Mouse (Mus musculus) gastrocnemius, postnatal 25 days (tissue): ENCODE results near the gene Nudt13. TPM values are rescaled to one million over a fixed set of nuclear protein-coding genes. Genes with fewer than 3 reads are reported as not detected.
A peak's percentile ranks its signal among the peaks of the same experiment; 100 is the strongest.

ENCODE experiments used
- DNase-seq: peaks from one replicate; pipeline ENCODE4 v3.0.0; 2022
- total RNA-seq, 2 experiments: library from RNA; stranded (reverse); gene quantifications; 1 replicate in 1 of 2; 2 replicates in 1 of 2; pipeline ENCODE4 v1.2.3; 2021

Nudt13 gene
- total RNA-seq, 2 experiments from 2014 or later = 32.5 to 33.7 TPM

DNA sequence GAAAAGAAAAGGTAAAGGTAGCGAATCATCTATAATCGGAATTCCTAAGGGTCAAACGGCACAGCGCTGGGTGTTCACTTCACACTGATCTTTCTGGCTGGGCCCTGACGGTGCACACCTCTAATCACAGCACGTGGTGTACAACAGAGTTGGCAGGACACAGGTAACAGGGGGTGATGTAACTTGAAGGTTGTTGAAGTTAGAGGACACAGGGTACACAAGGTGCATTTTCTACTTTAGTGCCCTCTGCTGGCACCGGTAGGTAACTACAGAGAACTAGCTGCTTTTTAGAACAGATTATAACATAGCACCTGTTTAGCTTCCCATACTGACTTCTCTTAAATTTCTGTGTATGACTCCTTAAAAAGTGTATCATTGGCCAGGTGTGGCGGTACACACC is 45.7 kb downstream of the Nudt13 start:
- DNase-seq = no peak

DNA sequence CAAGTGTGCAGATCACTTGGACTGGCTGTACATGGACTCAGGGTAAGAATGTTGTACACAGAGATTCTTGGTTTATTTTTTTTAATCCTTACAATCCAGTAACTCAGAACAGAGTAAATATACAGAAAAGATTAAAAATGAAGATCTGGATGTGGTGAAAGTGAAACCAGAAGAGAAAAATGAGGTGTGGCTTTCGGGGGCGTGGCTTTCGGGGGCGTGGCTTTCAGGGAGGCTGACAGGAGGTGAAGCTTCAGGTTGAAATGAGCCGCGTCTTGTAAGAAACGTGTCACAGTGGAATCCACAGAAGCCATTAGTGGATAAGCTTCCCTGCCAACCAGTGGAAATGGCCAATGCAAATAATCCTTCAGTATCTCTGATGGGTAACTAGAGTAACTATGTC is 46.4 kb downstream of the Nudt13 start:
- DNase-seq = no peak

DNA sequence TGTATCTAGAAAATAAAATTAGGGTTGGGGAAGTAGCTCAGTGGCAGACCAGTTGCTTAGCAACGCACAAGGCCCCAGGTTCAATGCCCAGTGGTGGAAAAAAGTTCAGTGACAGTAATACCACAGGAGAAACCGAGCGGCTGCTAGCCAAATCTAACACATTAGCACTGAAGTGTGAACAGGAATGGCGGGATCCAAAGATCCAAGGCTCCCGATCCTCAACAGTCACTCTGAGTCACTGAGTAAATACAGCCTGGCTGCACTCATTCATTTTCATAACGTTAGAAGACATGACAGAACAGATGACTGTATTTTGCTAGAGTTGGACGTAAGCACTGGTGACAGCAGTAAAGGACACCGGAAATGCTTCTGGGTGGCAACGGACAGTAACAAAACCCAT is 51.4 kb downstream of the Nudt13 start:
- DNase-seq = no peak

DNA sequence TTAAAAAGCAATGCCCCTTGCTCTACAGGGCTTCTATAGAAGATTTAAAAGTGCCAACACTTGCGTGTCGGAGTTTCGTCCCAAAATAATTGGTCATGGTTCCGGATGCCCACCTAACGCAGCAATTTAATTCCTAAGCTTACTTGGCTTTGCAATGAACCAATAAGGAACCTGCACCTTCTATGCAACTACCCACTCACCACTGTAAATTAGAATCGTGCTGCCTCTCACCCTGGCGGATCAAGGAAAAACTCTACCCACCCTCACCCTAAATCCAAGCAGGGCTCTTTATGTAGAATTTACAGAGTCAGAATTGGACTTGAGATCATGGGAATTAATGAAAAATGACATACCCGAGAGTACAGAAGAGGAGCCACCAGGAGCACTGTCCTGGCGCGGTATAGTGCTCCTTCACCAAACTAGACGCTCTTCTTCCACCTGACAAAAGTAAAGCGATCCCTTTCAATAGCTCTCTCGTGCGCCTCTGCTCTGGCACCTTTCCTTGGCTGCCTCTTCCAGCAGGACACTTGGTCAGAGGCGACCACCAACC is 53.0 kb downstream of the Nudt13 start:
- DNase-seq = no peak

DNA sequence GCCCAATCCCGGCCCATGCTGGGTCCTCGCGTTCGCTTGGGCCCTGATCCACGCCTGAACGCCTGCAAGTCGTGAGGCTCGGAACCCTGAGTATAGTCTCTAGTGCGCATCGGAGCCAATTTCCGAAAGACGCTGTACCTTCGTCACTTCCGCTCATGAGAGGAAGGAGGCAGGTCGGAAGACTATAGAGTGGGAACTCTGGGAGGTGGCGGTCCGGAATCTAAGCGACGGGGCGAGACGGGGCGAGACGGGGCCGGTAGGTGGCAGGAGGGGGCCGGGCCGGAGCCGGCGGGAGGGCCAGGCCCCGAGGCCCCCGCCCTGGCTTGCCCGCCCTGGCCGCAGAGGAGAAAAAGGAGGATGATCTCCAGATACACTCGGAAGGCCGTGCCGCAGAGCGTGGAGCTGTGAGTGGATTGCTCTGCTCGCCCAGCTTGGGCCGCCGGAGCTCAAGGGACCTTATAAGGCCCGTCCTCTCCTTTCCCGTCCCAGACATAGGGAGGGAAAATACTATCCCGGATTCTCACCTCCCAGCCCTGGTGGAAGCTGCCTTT is 53.6 kb downstream of the Nudt13 start, which contains the start of the genes Ecd and Fam149b:
Gene Ecd, minus strand, starts transcription at position 131 of the 551 bp plus-strand sequence.
Gene Fam149b, plus strand, starts transcription at position 172 of the 551 bp plus-strand sequence.
- peak; percentile 91 for DNase-seq

DNA sequence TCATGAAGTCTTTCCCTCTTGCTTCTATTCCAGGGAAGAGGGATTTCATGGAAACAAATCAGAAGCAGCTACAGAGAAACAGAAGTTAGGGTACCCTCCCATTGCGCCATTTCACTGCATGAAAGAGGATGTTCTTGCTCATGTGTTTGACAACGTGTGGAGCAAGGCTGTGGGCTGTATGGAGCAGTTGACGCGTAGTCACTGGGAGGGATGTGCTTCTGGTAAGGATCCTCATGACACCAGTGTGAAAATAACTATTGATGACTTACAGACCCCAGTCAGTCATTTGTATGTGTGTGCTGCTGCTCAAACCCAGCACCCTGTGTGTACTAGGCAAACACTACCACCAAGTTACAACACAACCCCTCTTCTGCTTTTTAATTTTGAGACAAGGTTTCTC is 68.7 kb downstream of the Nudt13 start:
- DNase-seq = no peak

Other genes with a start within 250 kb of the Nudt13 start
- gene Saysd1, start 156.2 kb upstream of the Nudt13 start, total RNA-seq = 1 to 10 TPM; 2.0 to 3.0 TPM
- under 1 TPM; 0.28 to 0.70 TPM for gene Kcnk5, start 112.9 kb upstream of the Nudt13 start, total RNA-seq
- gene Kcnk16, start 25.5 kb upstream of the Nudt13 start, total RNA-seq = not detected
- gene Ecd, start 53.4 kb downstream of the Nudt13 start, total RNA-seq = 10 to 100 TPM; 27.0 to 28.3 TPM
- gene Fam149b, start 53.5 kb downstream of the Nudt13 start, total RNA-seq = 10 to 100 TPM; 19.7 to 20.8 TPM
- gene Dnajc9, start 94.2 kb downstream of the Nudt13 start, total RNA-seq = 1 to 10 TPM; 9.1 to 9.3 TPM
- gene Mrps16, start 98.9 kb downstream of the Nudt13 start, total RNA-seq = 10 to 100 TPM; 39.9 to 48.4 TPM
- under 1 TPM; 0.24 to 0.28 TPM for gene Cfap70, start 157.5 kb downstream of the Nudt13 start, total RNA-seq
- gene Anxa7, start 185.4 kb downstream of the Nudt13 start, total RNA-seq = 10 to 100 TPM; 22.0 to 27.4 TPM
- 10 to 100 TPM in 1 of 2 experiments, 1 to 10 TPM in 1; 3.2 to 27.2 TPM for gene Mss51, start 202.2 kb downstream of the Nudt13 start, total RNA-seq